Mouse (Mus musculus): Measurements from ENCODE around the gene Sstr3.

Gene Sstr3

DNA sequence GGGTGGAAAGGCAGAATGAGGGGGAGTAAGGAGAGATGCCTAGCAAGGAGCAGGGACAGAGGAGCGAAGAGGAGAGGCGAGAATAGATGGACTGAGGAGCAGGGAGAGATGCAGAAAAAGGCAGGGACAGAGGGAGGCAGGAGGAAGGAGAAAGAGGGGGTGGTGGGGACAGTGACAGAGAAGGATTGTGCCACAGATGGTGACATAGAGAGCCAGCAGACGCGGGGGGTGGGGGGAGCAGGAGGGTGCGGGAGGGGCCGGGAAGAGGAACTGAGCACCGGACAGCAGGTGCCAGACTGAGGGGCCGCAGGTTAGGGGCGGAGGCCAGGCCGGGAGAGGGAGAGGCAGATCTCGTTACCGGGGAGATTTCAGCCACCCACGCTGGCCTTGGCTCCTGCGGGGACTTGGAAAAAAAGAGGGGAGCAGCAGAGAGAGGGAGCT lies at the start of gene Sstr3:
Sstr3 (minus strand) TSS at position 125 of the 441 bp plus-strand sequence.
- no peak for DNase-seq (ENCODE audit: low read depth)

- DNase-seq (ENCODE audit: low read depth), result no peak
Observed at GRCm38 (mm10) chr15:78593896-78594425, 49.5 kb upstream of the Sstr3 start.

DNA sequence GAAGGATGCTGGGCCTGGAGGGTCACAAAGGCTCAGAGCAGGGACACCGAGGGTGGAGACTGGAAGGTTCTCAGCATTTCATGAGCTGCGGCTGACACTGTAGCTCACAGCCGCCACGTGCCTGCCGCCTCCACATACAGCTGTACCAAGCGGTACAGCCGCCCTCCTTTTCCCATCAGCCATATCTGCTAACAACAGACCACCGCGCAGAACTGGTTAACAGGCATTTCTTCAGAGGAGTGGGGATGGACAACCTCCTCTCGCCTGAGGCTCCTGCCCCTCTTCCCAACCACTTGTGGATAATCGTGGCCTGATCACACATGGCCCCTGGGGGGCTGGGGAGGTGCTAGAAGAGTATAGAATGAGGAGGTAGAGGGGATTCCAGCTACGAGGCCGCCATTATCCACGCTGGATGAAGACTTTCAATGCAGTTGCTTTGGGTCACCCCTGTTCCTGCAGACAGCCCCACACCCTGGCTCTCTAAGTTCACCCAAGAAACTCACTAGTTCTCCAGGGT lies 48.0 kb upstream of the Sstr3 start:
- no peak for DNase-seq (ENCODE audit: low read depth)

DNA sequence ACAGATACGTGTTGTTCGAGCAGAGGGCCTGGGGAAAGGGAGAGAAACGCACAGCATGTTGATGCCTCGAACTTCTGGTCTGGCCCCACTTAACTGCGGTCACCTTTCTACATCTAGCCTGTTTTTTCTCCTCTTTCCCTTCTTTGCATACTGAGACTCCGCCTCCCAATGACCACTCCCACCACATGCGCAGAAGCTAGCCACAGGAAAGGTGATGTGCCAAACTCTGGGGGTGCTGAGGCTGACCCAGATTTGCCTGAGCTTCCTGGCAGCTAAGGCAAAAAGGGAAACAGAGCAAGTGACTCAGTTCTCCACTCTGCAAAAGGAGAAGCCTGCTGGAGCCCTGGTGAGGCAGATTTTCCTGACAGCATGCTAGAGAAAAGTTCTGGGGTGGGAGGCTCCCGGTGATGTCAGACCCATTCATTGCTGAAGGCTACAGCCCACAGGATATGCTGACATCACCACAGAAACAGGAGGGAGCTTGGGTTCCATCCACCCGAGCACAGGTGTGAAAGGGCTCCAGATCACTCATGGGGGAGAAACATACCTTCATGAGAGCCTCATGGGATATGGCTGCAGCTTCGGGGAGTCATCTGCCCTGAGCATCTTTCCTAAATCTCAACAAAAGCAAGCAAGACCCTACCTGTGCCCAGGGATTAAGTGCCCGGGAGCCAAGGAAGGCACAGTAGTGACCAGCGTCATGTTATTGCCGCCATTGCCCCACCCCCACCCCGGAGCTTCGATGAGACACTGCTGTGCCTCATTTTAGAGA lies 47.4 kb upstream of the Sstr3 start:
- no peak for DNase-seq (ENCODE audit: low read depth)

GRCm38 (mm10) chr15:78590785-78591184 lies 46.3 kb upstream of the Sstr3 start:
- DNase-seq (ENCODE audit: low read depth), result no peak

DNA sequence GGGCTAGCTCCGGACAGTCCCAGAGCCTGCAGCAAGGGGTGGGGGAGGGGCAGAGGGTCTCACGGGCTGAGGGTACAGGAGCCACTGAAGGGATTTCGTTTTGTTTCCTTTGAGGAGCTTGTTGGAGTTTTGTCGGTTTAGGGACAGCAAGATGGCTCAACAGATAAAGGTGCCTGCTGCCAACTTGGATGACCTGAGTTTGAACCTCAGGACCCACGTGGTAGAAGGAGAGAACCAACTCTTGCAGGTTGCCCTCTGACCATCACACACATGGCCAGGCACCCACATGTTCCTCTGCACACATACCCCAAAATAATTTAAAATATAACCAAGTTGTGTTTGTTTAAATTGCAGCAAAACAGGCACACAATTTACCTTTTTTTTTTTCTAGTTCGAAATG lies 45.5 kb upstream of the Sstr3 start:
- DNase-seq (ENCODE audit: low read depth), result no peak

- DNase-seq (ENCODE audit: low read depth), result no peak
Observed at GRCm38 (mm10) chr15:78588900-78589299, 44.4 kb upstream of the Sstr3 start.

DNA sequence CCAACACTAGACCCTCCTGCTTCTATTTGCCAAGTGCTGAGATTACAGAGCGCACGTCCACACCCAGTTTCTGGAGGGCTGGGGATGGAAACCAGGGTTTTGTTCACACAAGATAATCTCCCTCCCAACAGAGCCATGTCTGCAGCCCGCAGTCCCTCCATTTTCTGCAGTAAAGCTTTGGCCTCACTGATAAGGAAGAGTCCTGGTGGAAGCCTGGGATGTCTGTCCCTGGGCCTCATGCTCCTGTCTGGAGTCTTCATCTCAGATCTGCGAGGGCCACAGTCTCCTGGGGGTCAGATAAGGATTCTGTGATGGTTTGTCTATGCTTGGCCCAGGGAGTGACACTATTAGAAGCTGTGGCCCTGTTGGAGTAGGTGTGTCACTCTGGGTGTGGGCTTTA lies 43.6 kb upstream of the Sstr3 start:
- no peak for DNase-seq (ENCODE audit: low read depth)

DNA sequence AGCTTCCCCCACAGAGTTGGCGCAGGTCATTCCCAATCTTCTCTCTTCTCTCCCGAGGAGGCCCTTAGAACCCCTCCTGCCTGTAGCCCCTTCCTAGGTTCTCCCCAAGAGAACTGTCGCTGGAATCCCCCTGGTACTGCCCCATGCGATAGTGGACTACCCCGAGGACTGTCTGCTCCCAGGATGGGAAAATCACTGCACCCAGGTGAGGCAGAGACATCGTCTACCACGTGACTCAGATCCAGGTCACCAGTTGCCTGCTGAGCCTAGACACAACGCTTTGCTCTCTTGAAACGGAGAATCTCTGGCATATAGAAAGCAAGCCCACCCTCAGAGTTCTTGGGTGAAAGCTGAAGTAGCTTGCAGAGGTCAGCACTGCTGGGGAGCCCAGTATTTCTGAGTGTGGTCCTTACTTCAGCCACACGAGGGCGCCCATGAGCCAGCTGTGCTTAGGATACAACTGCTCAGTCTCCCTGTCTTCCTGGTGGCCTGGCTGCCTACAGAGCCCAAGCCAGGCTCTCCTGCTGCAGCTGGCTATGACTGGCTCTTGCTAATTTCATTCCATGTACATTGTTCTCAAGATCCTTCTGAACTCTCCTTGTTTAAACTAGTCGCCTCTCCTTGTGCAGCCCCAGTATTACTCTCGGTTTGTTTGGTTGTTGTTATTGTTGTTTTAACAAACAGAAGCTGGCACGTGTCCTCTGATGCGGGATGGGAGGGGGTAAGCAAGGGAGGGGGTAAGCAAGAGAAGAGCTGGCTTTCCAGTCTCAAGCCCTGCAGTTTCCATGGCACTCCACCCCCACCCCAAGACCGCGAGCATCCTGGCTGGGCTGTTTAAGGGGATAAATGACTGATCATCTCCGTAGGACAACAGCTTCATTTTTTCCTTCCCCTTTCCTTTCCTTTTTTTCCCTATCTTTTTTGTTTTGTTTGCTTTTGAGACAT lies 42.8 kb upstream of the Sstr3 start:
- no peak for DNase-seq (ENCODE audit: low read depth)

GRCm38 (mm10) chr15:78585404-78585803 lies 40.9 kb upstream of the Sstr3 start:
- DNase-seq (ENCODE audit: low read depth), result no peak

- DNase-seq (ENCODE audit: low read depth), result no peak
Observed at GRCm38 (mm10) chr15:78583352-78583751, 38.9 kb upstream of the Sstr3 start.

DNA sequence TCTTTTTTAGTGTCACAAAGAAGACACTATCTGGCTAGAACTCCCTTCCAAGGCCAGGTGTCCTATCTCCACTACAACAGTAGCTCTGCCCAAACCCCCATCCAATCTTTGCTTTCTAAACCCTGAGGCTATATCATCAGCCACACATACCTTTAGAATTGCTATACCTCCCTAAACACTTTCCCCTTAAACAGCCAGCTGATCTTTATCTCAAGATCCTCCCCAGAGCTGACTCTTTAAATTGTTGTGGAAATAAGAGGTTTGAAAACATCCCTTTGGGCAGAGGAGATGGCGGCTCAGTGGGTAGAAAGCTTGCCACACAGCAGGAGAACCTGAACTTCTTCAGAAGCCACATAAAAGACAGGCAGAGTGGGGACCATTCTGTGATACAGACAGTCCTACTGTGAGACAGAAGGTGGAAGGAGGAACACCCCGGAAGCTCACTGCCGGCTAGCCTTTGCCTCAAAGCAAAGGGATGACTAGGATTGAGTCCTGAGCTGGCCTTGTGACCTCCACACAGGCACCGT lies 31.9 kb upstream of the Sstr3 start:
- DNase-seq (ENCODE audit: low read depth), result no peak

DNA sequence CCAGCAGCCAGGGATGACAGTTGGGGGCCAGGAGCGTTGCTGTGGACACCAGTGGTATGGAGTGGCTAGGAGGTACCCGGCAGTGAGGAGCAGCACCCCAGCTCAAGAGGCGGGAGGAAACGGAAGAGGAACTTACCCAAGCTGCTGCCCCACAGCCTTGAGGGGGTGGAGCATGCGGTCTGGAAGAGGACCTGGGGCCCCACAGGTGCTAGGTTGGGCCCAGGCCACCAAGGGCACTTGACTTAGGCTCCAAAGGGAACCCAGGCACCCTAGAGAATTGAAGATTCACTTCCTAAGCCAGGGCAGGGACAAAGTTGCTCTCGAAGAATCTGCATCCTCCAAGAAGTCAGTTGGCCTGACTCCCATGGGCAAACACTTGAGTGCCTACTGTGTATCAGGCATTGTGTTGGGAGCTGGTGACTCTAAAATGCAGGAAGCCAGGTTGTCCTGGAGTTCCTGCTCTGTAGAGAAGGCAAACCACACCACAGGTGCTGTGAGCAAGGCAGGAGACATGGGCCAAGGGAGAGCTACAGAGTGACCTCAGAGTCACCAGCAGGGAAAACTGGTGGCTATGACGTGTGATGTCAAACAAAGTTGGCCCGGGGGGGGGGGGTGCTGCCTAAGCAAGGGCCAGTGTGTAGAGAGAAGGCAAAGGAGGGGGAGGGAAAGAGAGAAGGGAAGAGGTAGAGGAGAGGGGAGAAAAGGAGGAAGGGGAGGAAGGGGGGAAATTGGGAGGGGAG lies 28.3 kb upstream of the Sstr3 start, which contains the start of gene Rac2:
Rac2 (minus strand) TSS at position 126 of the 740 bp plus-strand sequence.
- no peak for DNase-seq (ENCODE audit: low read depth)

- DNase-seq (ENCODE audit: low read depth), result no peak
Observed at GRCm38 (mm10) chr15:78572270-78572600, 27.8 kb upstream of the Sstr3 start.

DNA sequence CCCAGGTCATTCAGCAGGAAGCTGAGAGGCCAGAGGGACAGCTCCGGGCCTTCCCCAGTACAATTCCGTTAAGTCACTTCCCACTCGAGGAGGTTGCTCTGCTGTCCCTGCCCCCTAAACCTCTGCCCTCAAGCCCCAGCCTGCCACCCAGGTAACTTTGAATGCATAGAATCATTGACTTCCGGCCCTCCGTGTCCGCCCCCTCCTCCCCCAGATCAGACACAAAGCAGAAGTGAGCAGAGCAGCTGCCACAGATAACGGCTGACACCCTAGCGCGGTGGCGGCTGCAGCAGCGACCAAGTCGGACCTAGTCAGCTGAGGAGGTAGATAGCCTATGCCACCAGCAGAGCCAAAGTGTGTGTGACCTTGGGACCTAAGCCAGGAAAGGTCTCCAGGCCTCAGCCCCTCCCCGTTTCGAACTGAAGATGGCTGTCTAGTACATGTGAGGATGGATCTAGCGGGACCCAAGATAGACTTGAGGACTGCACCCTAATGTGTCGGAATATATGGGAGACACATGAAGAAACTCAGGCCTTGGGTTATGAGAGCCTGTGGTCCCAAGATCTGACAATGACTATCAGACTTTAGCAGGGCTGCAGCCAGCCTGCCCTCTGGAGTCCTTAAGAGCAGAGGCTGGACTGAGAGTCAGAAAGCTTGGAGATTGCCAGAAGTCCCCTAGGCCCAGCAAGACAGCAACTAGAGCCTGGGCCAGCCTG lies 27.2 kb upstream of the Sstr3 start:
- peak; percentile 78 for DNase-seq (ENCODE audit: low read depth)

GRCm38 (mm10) chr15:78570170-78570569 lies 25.7 kb upstream of the Sstr3 start:
- no peak for DNase-seq (ENCODE audit: low read depth)

GRCm38 (mm10) chr15:78567608-78568120 lies 23.2 kb upstream of the Sstr3 start:
- no peak for DNase-seq (ENCODE audit: low read depth)

DNA sequence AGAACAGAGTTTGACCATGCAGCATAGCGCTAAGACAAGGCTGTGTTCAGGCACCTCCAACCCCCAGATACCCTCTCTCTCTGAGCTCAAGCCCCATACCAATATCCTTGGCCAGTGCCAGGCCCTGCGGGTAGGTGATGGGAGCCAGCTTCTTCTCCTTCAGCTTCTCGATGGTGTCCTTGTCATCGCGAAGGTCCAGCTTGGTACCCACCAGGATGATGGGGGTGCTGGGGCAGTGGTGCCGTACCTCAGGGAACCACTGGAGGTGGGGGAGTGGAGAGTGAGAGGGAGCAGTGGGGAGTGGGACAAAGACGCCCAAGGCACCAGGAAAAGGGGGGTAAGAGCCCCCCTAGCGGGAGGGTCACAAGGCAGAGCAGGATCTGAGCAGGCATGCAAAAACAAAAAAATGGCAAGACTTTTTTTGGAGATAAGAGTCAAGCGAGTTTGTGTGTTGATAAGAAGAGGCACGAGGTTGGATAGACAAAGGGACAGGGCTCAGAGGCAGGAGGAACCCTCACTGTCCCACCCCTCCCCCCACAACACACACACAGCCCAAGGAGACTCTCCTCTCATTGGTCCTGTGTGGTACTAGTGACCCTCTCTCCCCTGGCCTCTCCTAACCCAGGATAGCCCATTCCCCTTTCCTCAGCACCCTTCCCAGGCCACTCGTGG lies 20.4 kb upstream of the Sstr3 start:
- DNase-seq (ENCODE audit: low read depth), result no peak

GRCm38 (mm10) chr15:78563937-78564336 lies 19.5 kb upstream of the Sstr3 start:
- no peak for DNase-seq (ENCODE audit: low read depth)

DNA sequence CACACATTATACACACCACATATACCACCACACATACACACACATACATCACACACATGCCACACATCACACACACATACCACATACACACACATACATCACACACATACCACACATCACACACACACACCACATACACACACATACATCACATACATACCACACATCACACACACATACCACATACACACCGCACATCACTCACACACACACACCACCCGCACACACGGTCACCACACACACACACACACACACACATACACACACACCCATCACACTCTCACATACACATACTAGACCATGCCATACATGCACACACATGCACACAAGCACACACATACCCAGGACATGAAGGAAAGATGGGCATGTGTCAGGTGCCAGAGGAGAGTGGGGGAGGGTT lies 18.9 kb upstream of the Sstr3 start:
- no peak for DNase-seq (ENCODE audit: low read depth)
